Mouse (Mus musculus): ENCODE data around the gene Znhit1.

Znhit1 gene

DNA sequence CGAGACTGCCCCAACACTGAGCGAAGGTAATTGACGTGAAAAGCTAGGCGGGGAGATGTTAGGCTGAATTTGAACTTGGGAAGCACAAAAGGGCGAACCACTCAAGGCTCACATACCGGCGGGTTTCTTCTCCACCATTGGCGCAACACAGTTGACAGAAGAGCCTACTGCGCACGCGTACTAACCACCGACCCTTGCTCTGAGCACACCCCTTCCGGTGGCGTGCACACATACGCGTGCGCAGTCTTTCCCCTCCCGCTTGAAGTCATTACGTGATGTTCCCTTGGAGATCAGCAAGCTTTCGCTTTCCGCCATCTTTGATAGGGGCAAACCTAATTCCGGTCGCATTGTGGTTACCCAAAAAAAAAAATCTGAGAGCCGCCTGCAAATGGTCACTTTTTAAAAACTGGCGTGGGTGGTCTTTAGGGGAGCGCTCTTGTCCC is 1.1 kb downstream of the Znhit1 start, which contains the start of gene Plod3:
Plod3 (plus strand) TSS at position 325 of the 443 bp plus-strand sequence.
- DNase-seq (ENCODE audit: low spot score): peak; percentile 93

DNA sequence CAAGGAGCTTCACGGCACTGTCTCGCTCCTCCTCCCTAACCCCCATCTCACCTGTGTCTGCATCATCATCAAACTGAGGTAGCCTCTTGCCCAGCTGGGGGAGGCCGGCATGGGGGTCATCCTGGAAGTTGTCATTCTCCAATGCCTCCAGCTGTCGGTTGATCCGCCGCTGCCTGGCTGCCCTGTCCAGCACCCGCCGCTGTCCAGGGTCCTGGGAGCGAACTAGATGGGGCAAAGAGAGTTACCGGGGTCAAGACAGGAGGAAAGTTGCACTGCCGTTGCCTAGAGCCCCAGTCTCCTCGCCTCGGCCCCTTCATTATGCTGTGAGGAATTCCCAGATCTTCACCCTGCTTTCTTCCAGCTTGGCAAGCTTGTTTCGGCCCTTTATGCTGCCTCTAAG is 3.0 kb downstream of the Znhit1 start:
- DNase-seq (ENCODE audit: low spot score): no peak

DNA sequence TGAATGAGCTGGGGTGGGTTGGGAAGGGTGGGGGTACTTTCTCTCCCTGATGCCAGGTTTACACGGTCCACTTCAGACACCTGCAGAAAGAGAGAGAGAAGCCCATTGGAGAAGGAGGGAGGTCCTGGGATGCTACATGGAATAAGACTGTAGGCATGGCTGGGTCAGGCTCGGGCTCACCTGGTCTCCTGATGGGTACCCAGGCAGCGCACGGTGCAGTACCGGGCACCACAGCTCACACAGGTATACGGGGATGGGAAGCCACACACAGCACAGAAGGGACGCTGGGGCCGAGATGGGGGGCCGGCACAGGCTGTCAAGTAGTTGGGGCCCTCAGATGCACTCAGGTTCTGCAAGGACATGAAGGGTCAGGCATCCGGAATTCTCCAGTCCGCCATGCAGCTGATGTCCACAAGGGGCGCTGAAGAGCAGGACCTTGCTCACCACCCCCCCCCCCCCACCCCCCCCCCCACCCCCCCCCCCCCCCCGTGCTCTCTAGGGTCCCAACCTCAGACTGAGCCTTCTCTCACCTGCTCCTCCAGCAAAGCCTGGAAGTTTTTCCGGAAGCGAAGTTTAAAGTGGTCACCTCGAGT is 5.4 kb downstream of the Znhit1 start:
- peak; percentile 59 for DNase-seq (ENCODE audit: low spot score)

DNA sequence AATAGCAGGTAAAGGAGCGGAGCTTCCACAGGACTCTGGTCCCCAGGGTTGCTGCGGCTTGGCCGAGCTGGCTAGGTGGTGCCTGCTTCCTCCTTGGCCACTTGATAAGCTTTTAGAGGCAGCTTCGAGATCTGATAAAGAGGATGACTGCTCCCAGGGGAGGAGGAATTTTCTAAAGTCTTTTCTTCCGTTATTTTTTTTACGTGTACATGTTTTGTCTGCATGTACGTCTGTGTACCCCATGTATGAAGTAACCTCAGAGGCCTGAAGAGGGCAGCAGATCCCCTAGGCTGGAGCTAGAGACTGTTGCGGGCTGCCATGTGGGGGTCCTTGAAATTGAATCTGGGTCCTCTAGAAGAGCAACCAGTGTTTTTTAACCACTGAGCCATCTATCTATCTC is 6.8 kb downstream of the Znhit1 start:
- no peak for DNase-seq (ENCODE audit: low spot score)

DNA sequence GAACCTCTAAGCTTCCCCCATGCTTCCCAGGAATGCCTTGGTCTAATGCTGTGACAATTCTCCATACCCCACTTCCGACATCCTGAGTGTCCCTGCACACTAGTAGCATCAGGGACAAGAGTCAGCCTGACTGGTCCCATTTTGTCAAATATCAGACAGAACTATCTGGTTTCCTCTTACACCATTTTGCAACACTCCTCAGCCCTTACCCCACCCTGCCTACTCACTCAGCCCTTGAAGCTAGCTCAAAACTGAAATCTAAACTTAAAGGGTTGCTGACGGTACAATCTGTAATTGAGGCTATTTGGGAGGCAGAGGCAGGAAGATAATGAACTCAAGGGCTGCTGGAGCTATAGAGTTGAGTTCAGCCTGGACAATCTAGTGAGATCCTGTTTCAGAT is 8.1 kb downstream of the Znhit1 start:
- DNase-seq (ENCODE audit: low spot score): no peak

DNA sequence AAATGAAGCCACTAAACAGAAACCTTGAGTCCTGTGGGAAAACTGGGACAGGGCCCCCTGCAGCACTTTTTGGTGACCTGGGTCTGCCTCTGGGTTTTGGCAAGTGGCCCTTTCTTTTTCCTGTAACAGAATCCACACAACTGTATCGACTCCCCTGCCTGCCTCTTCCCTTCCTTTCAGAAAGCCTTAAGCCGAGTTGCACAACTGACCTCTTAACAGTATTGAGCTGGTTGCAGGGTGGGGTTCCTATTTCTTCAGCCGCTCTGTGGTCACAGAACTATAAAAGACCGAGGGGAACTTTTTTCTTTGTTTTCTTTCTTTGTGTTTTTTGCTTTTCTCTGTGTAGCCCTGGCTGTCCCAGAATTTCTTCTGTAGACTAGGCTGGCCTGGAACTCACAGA is 10.1 kb downstream of the Znhit1 start:
- no peak for DNase-seq (ENCODE audit: low spot score)

DNA sequence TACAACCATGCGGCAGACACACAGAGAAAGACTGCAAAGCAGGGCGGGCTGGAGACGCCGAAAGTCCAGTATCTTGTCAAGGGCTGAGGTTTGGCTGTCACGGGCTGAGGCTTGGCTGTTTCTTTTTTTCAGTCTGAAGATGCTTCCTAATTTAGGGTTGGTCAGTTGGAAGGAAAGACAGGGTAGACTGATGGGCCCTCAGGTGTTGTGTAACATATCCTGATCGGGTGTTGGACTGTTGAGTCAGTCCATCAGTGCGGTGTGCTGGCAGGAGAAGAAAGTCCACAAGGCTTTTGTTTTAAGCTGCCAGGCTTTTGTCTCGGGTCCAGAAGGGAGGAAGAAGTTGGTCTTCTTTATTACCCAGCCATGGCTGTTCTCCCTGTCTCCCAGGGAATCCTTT is 14.2 kb downstream of the Znhit1 start:
- no peak for DNase-seq (ENCODE audit: low spot score)

DNA sequence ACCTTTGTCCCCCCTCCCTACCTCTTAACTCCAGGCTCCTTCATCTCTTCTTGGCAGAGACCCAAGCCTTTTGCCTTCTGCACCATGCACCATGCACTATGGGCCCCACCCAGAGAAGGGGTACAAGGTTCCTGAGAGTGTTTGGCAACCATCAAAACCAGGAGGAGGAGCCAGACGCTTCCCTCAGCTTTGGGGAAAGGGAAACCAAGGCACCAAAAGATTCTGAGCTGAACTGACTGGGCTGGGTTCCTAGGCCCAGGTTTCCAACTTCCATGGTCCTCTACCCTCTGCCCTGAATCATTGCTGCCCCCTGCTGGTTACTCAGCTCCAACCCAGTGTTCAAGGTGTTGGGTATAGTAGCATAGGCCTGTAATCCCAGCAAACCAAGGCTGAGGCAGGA is 17.1 kb downstream of the Znhit1 start:
- peak; percentile 79 for DNase-seq (ENCODE audit: low spot score)

DNA sequence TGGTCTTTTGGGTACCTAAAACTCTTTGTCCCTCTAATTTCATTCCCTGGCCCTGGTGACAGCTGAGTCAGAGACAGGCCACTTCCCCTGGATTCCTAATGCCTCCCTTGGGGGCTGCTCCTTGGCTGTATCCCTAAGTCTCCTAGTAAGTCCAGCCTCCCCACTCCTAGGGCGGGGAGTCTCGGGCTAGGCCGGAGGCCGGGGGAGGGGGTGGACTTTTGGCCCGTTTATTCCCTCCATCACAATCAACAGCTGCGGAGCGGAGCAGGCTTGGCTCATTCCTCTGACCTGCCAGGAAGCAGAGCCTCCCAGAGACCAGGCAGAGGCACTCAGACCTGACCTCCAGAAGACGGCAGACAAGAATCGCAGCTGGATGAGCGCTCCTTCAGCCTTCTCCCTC is 20.2 kb downstream of the Znhit1 start:
- peak; percentile 19 for DNase-seq (ENCODE audit: low spot score)

DNA sequence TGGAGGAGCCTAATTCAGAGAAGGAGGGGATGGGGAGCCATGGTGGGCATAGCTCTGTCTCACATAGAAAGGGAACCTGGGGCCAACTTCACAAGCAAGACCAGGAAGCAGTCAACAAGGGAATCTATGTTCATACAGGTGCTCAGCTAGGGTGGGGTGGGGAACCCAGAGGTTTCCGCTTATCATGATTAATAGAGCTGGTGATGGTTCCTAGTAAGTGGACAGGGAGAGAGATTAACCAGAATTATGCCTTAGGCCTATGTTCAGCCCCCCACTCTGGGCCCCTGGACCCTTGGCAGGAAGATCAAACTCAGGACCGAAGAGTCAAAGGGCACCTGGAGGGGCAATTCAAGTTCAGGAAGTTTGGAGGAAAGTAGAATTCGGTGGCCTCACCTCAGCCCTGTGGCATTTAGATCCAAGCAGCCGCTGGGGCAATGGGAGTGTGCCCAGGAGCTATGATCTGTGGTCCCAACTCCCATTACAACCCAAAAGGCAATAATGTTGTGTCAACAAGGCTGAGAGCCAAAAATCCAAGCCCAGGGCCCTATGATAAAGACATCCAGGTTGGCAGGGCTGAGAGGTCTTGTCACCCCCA is 20.9 kb downstream of the Znhit1 start:
- DNase-seq (ENCODE audit: low spot score): no peak

DNA sequence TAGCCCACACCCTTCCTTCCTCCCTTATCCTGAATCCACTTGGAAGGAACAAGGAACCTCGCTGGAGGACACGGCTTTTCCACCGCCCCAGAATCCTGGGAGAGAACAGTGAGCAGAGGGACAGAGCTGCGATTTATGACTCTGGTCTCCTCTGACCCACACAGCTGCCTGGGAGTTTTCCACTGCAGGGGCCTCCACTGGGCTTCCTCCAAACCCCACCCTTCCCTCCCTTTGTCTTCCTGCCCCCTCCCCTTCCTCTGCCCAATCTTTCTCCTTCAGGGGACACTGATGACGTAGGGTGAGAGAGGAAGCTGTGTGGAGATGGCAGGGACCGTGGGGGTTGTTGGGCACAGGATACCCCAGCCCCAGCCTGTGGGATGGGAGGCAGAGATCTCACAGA is 21.5 kb downstream of the Znhit1 start, which contains the start of gene Cldn15:
Cldn15 (plus strand) TSS at position 286 of the 400 bp plus-strand sequence.
- DNase-seq (ENCODE audit: low spot score): no peak

DNA sequence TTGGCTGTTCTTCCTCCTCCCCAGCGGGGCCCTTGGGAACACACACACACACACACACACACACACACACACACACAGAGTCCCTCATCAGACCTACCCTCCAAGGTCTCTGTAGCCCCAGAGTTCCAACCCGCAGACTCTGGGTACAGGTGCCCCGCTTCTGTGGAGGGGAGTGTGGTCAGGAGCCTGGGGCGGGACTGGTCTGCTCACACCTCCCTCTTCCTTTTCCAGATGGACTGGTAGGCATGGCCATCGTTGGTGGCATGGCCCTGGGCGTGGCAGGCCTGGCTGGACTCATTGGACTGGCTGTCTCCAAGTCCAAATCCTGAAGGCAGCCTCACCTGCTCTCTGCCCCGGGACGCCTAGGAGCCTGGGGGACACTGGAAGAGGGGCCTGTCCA is 22.1 kb downstream of the Znhit1 start:
- no peak for DNase-seq (ENCODE audit: low spot score)

DNA sequence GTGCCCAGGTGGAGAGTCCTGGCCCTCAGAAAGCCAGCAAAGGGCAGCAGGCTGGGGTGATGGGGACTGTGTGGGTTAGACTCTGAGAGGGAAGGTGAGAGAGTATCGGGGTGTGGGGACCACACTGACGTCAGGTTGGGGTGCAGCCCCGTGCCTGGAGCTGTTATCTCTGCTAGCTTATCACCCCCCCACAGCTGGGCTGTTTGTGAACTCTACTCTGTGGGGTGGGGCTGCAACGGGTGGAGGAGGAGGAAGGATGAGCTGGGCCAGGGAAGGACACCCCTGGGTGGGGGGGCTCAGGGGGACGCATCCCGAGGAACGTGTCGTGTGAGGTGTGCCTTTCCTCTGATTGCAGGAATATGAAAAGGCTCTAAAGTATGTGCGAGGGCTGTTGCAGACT is 22.6 kb downstream of the Znhit1 start:
- peak; percentile 11 for DNase-seq (ENCODE audit: low spot score)

DNA sequence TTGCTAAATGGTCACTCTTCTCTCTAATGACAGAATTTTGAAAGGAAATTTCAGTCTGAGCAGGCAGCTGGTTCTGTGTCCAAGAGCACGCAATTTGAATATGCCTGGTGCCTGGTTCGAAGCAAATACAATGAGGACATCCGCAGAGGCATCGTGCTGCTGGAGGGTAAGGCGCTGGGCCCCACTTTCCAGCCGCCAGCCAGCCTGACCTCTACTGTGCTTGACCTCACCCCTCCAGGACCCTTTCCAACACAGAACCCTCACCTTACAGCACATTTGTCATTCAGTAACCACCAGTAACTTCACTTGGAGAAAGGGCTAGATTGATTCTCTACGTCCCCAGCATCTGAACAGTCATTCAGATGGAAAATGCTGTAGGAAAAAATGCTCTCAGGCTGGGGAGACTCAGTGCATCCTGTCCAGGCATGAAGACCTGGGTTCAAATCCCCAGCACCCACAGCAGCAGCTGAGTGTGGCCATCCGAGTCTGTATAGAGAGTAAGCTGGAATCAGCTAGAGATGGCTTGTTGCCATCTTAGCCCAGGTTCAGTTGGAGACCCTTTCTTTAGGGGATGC is 24.8 kb downstream of the Znhit1 start:
- no peak for DNase-seq (ENCODE audit: low spot score)

DNA sequence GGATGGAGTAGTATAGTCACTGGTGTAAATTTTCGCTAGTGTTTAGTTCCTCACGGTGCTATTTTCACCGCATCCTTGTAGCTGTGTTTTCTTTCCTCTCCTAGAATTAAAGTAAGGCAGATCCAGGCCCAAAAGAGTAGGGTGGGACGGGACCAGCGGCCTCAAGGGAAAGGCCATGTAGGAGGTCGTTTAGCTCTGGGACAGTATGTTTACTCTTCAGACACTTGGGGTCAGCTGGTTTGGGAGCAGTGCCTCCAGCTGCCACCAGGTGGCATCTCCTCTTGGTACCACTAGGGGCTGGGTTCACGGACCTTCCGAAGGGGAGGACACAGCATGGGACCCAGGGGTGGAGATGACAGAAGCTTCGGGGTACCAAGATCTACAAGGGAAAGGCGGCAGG is 25.3 kb downstream of the Znhit1 start:
- DNase-seq (ENCODE audit: low spot score): peak; percentile 72

DNA sequence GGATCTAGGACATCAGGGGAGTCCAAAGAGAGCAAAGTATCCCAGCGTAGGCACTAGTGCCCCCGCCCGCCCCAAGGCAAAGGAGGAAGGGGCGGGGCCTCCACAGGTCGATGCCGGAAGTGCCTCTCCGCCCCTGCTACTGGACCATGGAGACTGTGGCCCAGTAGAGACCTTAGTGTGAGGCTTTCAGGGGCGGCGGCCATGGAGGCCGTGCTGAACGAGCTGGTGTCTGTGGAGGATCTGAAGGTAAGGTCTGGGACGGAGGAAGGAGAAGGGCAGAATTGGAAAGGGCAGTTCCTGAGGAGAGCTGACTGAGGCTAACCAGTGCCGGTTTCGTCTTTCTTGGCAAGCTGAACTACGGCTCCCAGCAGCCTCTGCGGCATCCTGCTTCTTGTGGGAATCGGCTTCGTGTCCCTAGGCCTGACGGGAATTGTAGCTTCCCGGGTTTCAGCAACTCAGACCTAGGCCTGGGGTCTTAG is 25.8 kb downstream of the Znhit1 start:
- peak; percentile 77 for DNase-seq (ENCODE audit: low spot score)

DNA sequence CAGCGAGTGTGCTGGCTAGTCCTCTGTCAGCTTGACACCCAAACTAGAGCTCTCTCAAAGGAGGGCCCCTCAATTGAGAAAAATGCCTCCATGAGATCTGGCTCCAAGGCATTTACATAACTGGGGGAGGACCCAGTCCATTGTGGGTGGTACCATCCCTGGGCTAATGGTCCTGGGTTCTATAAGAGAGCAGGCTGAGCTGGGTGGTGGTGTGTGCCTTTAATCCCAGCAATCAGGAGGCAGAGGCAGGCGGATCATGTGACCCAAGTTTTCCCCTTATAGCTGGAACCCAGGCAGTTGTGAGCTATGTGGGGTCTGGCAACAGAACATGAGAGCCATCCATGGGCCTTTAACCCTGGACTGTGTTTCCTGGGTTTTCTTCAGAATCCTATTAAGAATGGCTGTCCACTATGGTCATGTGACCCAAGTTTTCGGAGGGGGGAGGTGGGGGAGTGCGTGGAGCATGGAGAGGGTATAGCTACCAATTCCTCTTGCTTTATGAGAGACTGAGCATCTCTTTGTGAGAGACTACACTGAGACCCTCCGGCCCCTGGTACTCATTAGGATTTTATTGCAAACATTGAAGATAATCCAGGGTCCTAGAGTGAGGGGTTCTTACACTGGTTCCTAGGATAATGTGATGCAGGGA is 26.4 kb downstream of the Znhit1 start:
- no peak for DNase-seq (ENCODE audit: low spot score)

DNA sequence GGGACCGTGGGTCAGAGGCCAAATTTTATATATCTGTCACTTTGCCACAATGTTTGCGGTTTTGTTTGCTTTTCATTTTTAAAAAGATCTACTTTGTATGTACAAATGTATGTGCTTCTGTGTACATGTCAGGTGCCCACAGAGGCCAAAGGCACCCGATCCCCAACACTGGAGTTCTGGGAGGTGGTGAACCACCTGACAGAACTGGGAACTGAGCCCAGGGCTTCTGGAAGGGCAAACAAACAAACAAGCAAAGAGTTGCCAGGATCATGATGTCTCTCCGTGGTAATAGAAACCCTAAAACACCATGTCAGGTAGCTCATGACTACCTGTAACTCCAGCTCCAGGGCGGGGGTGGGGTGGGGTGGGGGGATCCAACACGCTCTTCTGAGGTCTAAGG is 27.8 kb downstream of the Znhit1 start:
- no peak for DNase-seq (ENCODE audit: low spot score)

DNA sequence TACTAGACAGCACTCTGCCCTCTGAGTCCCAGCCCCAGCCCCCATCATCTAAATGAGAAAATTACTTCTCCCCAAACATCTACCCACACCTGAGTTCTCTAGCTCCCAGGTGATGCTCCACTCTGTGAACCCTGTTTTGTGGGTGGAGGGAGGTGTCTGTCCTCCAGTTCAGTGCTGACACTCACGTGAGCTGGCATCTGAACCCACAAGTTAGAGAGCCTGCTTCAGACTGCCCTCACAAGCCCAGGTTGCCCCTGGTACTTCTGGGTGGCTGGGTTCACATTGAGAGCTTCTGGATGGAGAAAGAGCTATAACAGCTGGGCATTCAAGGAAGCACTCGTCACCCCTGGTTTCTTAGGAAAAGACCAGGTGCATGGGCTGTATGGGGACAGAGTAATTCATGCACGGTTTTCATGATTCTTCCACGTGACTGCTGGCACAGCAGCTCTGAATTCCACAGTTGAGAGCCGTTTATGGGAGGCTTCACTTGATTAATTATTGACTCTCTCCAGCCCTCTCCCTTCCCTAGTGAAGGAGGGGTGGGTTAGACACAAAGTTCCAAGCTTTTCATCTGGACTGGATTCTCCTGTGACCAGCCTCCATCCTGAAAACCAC is 28.7 kb downstream of the Znhit1 start:
- DNase-seq (ENCODE audit: low spot score): no peak

DNA sequence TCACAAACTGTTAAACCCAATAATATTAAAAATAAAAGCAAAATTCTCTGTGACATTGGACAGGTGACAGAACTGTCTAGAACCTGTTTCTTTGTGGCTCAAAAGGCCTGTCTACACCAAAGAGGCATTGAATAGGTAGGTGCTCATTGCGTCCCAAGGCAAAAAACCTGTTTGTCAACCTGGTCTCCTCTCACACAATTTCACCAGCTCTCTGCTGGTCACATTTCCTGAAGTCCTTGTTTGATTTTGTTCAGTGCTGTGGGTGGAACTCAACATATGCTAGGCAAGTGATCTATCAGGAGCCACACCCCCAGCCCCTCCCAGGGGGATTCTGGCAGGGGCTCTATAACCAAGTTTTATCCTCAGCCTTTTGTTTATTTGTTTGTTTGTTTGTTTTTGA is 30.6 kb downstream of the Znhit1 start:
- no peak for DNase-seq (ENCODE audit: low spot score)

DNA sequence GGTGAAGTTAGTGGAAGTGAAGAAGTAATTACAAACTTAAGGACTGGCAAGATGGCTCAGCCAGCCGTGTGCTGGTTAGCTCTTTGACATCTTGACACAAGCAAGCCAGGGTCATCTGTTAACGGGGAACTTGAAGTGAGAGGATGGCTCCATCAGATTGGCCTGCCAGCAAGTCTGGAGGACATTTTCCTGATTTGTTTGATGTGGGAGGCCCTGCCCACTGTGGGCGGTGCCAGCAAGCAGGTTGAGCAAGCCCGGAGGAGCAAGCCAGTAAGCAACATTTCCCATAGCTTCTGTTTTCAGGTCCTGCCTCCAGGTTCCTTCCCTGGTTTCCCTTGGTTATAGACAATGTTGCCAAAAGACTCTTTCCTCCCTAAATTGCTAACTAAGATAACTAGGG is 32.2 kb downstream of the Znhit1 start:
- no peak for DNase-seq (ENCODE audit: low spot score)

DNA sequence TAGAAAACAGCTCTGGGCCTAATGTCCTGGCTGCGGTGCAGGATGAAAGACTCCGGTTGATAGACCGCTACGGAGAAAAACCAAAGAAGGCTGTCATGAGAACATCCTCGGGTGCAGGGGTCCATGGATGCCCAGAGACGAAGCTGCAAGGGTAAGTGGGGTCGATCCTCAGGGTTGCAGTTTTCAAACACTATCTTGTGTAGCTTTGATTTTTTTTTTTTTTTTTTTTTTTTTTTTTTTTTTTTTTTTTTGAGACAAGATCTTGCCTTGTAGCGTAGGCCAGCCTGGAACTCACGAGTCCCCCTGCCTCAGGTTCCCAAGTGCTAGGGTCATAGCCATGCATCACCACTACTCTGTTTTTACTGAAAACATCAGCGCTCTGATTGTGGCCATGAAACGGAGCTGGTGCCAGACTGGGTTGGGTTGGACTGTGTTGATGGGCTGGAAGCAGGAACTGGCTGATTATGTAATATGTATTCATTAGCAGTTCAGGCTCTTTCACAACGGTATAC is 34.3 kb downstream of the Znhit1 start:
- DNase-seq (ENCODE audit: low spot score): peak; percentile 34

All from urinary bladder, postnatal 25 days (tissue).